Mouse (Mus musculus) forebrain, embryonic 16.5 days (tissue): ENCODE data around the gene Nt5dc1. TPM values are rescaled to one million over a fixed set of nuclear protein-coding genes. Genes with fewer than 3 reads are reported as not detected.

Experiments
- ATAC-seq: fragments of 200-750 bp; cut with Nextera tagmentation; 2 replicates; pipeline ENCODE4 v1.8.0; 2017; ENCODE audit warnings: mild to moderate bottlenecking, moderate library complexity
- H3K27ac ChIP-seq: fragments of 300-500 bp; sonication (generic); 2 replicates; pipeline ENCODE4 v1.5.1; 2014; ENCODE audit warnings: low read length, control low read depth
- H3K27me3 ChIP-seq: fragments of 300-500 bp; sonication (generic); replicated peaks from 2 replicates; pipeline ENCODE4 v1.6.1; 2014; ENCODE audit warnings: low read length; ENCODE audit not compliant: control insufficient read depth, insufficient read depth
- H3K36me3 ChIP-seq: fragments of 300-500 bp; sonication (generic); 2 replicates; pipeline ENCODE4 v1.6.1; 2014; ENCODE audit not compliant: control insufficient read depth, insufficient read depth
- H3K4me1 ChIP-seq: fragments of 300-500 bp; sonication (generic); replicated peaks from 2 replicates; pipeline ENCODE4 v1.6.1; 2014; ENCODE audit warnings: low read length; ENCODE audit not compliant: control insufficient read depth, insufficient read depth
- H3K4me2 ChIP-seq: fragments of 300-500 bp; sonication (generic); 2 replicates; pipeline ENCODE4 v1.6.1; 2014; ENCODE audit warnings: mild to moderate bottlenecking, low read length, control low read depth
- H3K4me3 ChIP-seq: fragments of 300-500 bp; sonication (generic); replicated peaks from 2 replicates; pipeline ENCODE4 v1.5.1; 2014; ENCODE audit warnings: mild to moderate bottlenecking, low read length, control low read depth
- H3K9ac ChIP-seq: fragments of 300-500 bp; sonication (generic); replicated peaks from 2 replicates; pipeline ENCODE4 v1.6.1; 2014; ENCODE audit warnings: low read depth, low read length, control low read depth
- H3K9me3 ChIP-seq: fragments of 300-500 bp; sonication (generic); 2 replicates; pipeline ENCODE4 v1.6.1; 2016; ENCODE audit warnings: low read length; ENCODE audit not compliant: control insufficient read depth
- WGBS: fragments of 180-500 bp; shearing (Covaris S2); extraction: QIAGEN DNeasy Blood & Tissue Kit; methylation state at CpG from one replicate; pipeline ENCODE4 v1.1.7; 2014; 5-methylcytosine and 5-hydroxymethylcytosine counted together
- polyA plus RNA-seq: library from polyadenylated mRNA; unstranded; fragments of >200 nt; fragmentation: Nextera tagmentation; extraction: Ambion mirVana; gene quantifications from 2 replicates; pipeline ENCODE4 v1.2.1, GENCODE M21; 2015

Gene Nt5dc1
- polyA plus RNA-seq, 1 experiment from 2014 or later: 1.9 TPM

DNA sequence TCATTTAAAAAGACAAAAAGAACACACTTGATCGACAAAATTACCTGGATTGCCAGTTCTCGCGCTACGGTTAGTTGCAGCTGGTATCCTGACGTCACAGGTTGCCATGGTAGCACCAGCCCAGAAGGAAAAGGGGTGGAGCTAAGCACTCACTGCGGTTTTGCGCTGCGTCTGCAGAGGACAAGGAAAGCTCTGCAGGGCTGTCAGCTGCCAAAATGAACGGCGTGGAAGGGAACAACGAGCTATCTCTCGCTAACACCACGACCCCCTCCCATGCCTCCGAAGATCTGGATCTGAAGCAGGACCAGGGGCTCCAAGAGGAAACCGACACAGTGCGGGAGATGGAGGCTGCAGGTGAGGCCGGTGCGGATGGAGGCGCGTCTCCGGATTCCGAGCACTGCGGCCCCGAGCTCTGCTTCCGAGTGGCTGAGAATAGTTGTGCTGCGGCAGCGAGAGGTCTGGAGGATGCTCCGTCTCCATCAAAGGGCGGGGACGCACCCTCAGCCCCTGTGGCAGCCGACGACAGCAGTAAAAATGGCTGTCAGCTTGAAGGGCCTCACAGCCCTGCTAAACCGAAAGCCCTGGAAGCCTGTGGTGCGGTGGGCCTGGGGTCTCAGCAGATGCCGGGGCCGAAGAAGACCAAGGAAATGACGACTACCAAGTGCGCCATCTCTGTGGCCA is 120.9 kb downstream of the Nt5dc1 start, which contains the start of gene Tspyl4:
Gene Tspyl4, plus strand, starts transcription at position 144 of the 681 bp plus-strand sequence.
- no peaks in the 10 kb centered on the region; the same call in 1 of the 2 replicates for H3K36me3 ChIP-seq
- peak within 1 kb of the TSS; percentile 99 for H3K27ac ChIP-seq
- no peaks in the 10 kb centered on the region for H3K9me3 ChIP-seq
- H3K27me3 ChIP-seq: no peaks in the 10 kb centered on the region
- peak within 1 kb of the TSS; percentile 69 for H3K4me2 ChIP-seq
- peak within 1 kb of the TSS; percentile 91 for H3K9ac ChIP-seq
- H3K4me1 ChIP-seq: peaks cover 40% of the 10 kb centered on the region
- under 1% methylated on average over 38 of the region's 38 CpGs for WGBS
- peak; percentile 98 for ATAC-seq
- H3K4me3 ChIP-seq: peak within 1 kb of the TSS; percentile 78

DNA sequence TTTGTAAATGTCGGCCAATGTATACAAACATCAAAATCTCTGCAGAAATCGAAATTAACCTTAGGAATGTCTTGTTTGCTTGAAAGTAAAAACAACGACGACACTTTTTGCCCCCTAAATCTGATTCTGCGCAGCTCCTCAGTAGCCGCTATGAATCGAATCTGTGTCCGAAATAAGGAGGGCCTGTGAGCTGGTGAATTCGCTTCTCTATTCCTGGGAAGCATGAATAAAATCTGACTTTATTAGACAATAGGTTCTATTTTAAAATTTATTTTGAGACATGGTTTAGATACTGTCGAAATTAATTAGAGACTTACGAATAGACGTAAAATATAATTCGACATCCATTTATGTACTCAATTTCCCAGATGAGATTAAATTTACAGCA is 121.4 kb downstream of the Nt5dc1 start:
- H3K4me2 ChIP-seq: peak overlapping the region; percentile 69
- peak; percentile 26 for ATAC-seq
- peak overlapping the region; percentile 60 for H3K9ac ChIP-seq
- peak overlapping the region; percentile 78 for H3K4me3 ChIP-seq
- peaks cover 36% of the 10 kb centered on the region for H3K4me1 ChIP-seq
- WGBS: 2% methylated on average over 13 of the region's 13 CpGs
- H3K9me3 ChIP-seq: no peaks in the 10 kb centered on the region
- H3K36me3 ChIP-seq: no peaks in the 10 kb centered on the region; the same call in 1 of the 2 replicates
- H3K27me3 ChIP-seq: no peaks in the 10 kb centered on the region
- peak overlapping the region; percentile 99 for H3K27ac ChIP-seq

DNA sequence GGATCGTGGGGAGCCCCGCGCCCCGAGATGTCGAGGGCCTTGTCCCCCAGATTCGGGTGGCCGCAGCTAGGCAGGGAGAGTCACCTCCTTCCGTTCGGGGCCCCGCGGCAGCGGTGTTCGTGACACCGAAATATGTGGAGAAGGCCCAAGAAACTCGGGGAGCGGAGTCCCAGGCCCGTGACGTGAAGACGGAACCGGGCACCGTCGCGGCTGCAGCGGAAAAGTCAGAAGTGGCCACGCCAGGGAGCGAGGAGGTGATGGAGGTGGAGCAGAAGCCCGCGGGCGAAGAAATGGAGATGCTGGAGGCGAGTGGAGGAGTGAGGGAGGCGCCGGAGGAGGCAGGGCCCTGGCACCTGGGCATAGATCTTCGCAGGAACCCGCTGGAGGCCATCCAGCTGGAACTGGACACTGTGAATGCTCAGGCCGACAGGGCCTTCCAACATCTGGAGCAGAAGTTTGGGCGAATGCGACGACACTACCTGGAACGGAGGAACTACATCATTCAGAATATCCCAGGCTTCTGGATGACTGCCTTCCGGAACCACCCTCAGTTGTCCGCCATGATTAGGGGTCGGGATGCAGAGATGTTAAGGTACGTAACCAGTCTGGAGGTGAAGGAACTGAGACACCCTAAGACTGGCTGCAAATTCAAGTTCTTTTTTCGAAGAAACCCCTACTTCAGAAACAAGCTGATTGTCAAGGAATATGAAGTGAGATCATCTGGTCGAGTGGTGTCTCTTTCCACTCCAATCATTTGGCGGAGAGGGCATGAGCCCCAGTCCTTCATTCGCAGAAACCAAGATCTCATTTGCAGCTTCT is 135.7 kb downstream of the Nt5dc1 start:
- H3K4me2 ChIP-seq: peak overlapping the region; percentile 60
- peak overlapping the region; percentile 94 for H3K9ac ChIP-seq
- H3K9me3 ChIP-seq: no peaks in the 10 kb centered on the region
- peaks cover 6% of the 10 kb centered on the region for H3K36me3 ChIP-seq
- H3K27ac ChIP-seq: peak overlapping the region; percentile 82
- no peaks in the 10 kb centered on the region for H3K27me3 ChIP-seq
- H3K4me3 ChIP-seq: peak overlapping the region; percentile 91
- peaks cover 16% of the 10 kb centered on the region for H3K4me1 ChIP-seq
- peak; percentile 24 for ATAC-seq
- 4% methylated on average over 47 of the region's 47 CpGs for WGBS

DNA sequence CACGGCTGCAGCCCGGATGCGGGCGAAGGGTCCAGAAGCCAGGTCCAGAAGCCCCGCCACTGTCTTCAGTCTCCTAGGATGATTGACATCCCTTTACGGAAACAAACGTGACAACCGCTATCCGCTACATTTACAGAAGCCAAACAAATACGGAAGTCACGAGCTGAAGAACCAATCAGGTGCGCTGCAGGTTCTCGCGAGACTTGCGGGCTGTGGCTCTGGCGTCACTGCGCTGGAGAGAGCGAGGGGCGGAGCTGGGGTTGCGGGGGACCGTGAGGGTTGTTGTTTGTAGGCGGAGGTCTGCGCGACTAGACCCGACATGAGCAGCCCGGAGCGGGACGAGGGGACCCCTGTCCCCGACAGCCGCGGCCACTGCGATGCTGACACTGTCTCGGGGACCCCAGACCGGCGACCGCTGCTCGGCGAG is 136.4 kb downstream of the Nt5dc1 start, which contains the start of gene Tspyl1:
Gene Tspyl1, plus strand, starts transcription at position 229 of the 427 bp plus-strand sequence.
- no peaks in the 10 kb centered on the region for H3K9me3 ChIP-seq

DNA sequence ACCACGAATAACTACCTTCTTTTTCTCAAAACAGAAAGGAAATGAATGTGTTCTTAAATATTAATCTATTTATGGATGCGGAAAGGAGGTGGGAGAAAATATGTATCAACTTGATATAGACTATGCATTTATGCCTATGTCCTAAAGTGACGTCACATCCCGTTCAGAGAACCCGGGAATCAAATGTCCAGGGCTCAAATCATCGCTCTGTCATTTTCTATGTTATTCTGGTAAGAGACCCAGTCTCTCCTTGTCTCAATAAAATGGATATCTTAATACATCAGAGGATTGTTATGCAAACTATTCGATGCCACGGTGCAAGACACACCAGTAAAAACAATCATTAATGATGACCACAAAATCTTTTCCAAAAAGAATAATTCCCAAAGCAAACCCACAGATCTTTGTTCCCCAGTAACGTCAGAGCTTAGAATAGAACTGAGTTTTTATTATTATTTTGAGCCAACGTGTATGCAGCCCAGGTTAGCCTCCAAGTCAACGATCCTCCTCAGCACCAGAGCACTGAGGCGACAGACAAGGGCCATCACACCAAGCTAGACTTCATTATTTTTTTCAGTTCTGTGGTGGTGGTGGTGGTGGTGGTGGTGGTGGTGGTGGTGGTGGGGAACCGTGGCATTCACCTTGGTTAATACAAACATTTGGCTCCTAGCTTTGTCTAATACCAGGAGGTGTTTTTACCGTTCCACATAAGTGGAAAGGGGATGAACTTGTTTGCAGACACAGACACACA is 137.0 kb downstream of the Nt5dc1 start:
- peaks cover 16% of the 10 kb centered on the region for H3K4me1 ChIP-seq
- H3K27ac ChIP-seq: peak overlapping the region; percentile 92
- peak overlapping the region; percentile 91 for H3K4me3 ChIP-seq
- no peaks in the 10 kb centered on the region for H3K9me3 ChIP-seq
- H3K36me3 ChIP-seq: no peaks in the 10 kb centered on the region
- peak overlapping the region; percentile 78 for H3K9ac ChIP-seq
- no peaks in the 10 kb centered on the region for H3K27me3 ChIP-seq
- H3K4me2 ChIP-seq: peak overlapping the region; percentile 80
- ATAC-seq: peak; percentile 41; the same call in 1 of the 2 replicates
- WGBS: 19% methylated on average over 14 of the region's 14 CpGs

More for the DNA sequence above, 136.4 kb downstream of the Nt5dc1 start, which contains the start of gene Tspyl1:
- peak; percentile 98 for ATAC-seq
- Histone ChIP-seq H3K9ac (peak within 1 kb of the TSS; percentile 94), H3K27me3 (no peaks in the 10 kb centered on the region), H3K4me2 (peak within 1 kb of the TSS; percentile 80), H3K36me3 (no peaks in the 10 kb centered on the region), H3K4me1 (peaks cover 16% of the 10 kb centered on the region), H3K4me3 (peak within 1 kb of the TSS; percentile 91), H3K27ac (peak within 1 kb of the TSS; percentile 92)
- under 1% methylated on average over 38 of the region's 38 CpGs for WGBS

DNA sequence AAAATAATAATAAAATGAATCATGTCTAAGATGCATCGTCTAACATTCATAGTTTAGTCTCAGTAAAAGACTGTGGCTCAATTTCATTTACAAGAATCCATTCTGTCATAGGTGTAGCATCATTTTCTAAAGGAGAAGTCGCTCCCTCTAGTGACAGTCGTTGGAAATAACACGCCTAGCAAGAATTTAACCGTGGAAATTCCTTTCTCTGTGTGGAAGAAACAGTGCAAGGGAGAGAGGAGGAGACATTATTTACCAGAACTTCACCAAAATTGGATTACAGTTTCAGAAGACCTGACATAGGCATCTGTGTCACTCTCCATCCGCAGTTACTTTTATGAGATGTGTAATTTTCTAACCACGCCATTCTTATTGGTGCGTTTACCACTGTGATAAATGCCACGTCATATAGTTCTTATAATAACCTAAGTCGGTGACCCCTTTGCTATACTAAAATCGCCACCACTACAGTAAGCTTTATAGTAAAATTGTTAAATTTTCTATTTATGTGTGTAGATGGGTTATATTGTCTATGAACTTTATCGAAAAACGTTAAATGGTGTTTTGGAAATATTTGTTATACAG is 137.7 kb downstream of the Nt5dc1 start:
- H3K27ac ChIP-seq: 0 out of 2 replicates have a peak overlapping the region, but pooled peaks have one; percentile 39
- peak overlapping the region; percentile 64 for H3K4me2 ChIP-seq
- H3K4me3 ChIP-seq: peak overlapping the region; percentile 32
- H3K9me3 ChIP-seq: no peaks in the 10 kb centered on the region
- H3K36me3 ChIP-seq: no peaks in the 10 kb centered on the region
- 28% methylated on average over 13 of the region's 13 CpGs for WGBS
- H3K27me3 ChIP-seq: no peaks in the 10 kb centered on the region
- peak; percentile 5; the same call in 1 of the 2 replicates for ATAC-seq
- peaks cover 16% of the 10 kb centered on the region for H3K4me1 ChIP-seq
- H3K9ac ChIP-seq: no peak overlapping the region

DNA sequence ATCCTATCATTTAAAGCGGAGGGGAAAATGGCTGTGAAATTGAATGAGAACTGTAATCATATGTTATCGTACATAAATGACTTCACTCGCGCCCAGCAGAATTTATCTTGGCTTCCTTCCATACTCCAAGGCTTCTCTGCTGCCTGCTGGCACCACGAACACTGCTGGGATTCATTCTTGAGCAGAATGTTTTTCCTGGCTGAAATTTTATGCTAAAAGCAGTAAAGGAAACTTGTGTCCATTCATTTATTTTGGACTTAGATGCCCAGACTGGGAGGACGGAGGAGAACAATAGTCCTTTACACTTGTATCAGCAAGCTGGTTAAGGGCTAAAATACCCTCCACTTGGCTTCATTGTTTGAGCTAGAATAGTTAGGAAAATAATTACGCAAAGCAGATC is 146.7 kb downstream of the Nt5dc1 start:
- H3K9ac ChIP-seq: no peak overlapping the region
- no peaks in the 10 kb centered on the region for H3K27me3 ChIP-seq
- H3K27ac ChIP-seq: no peak overlapping the region
- peaks cover 4% of the 10 kb centered on the region for H3K4me1 ChIP-seq
- no peaks in the 10 kb centered on the region for H3K36me3 ChIP-seq
- no peak overlapping the region for H3K4me3 ChIP-seq
- H3K4me2 ChIP-seq: no peak overlapping the region
- 26% methylated on average over 7 of the region's 7 CpGs for whole genome bisulfite sequencing
- peak; percentile 87 for ATAC-seq
- no peaks in the 10 kb centered on the region for H3K9me3 ChIP-seq

DNA sequence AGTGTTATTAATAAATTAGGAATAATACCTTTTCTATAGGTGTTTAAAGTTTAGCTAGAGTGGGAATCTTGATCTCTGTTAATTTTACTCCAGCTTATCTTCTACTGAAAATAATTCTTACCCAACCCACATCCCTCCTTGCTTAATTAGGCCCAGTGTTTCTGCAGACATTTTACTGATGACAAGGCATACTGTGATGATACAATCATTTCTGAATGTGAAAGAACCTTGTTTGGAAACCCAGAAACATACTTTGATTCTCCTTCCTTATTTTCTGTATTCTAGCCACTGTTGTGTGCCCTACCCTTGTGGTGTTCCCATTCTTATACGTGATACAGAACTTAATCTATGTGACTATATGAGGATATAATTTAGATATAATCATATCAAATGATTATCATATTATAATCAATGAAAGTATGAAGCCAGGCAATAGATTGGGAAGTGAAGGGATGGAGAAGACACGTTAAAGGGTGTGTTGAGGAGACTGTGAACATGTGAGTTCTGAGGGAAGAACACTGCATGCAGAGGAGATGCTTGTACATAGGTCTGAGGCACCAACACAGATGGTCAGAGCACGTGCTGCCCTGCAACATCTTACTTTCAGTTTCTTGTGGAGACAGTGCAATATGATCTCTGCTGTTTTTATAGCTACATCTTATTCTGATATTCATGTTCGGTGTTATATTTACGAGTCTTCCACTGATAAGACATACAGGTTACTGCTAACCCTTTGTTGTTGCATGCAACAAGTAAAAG is 150.9 kb downstream of the Nt5dc1 start:
- WGBS: 77% methylated on average over 5 of the region's 5 CpGs
- H3K9me3 ChIP-seq: no peaks in the 10 kb centered on the region
- H3K27me3 ChIP-seq: no peaks in the 10 kb centered on the region
- H3K4me2 ChIP-seq: no peak overlapping the region
- H3K27ac ChIP-seq: no peak overlapping the region
- ATAC-seq: no peak
- no peak overlapping the region for H3K9ac ChIP-seq
- peaks cover 4% of the 10 kb centered on the region for H3K4me1 ChIP-seq
- H3K36me3 ChIP-seq: no peaks in the 10 kb centered on the region
- H3K4me3 ChIP-seq: no peak overlapping the region
